Mouse (Mus musculus) adrenal gland, adult (tissue): ENCODE measurements around the gene Lrfn2.

Source experiments
- DNase-seq, 2 experiments: peaks; one replicate each; pipeline ENCODE4 v3.0.0; 2022 to 2023; ENCODE audit warnings: low spot score in 1 of 2; ENCODE audit not compliant: inconsistent age in 2 of 2

The Lrfn2 gene

GRCm38 (mm10) chr17:48931621-48932405, at the start of gene Lrfn2:
Gene Lrfn2, plus strand, starts transcription at chr17:48932379.
- DNase-seq: peak; percentile 78 to 93

- DNase-seq: no peak
Measured at GRCm38 (mm10) chr17:48887472-48888385, 44.5 kb upstream of the Lrfn2 start.

GRCm38 (mm10) chr17:48905286-48906040, 26.7 kb upstream of the Lrfn2 start:
- no peak for DNase-seq

- no peak for DNase-seq
Measured at GRCm38 (mm10) chr17:48913437-48913836, 18.7 kb upstream of the Lrfn2 start.

GRCm38 (mm10) chr17:48917411-48917810, 14.8 kb upstream of the Lrfn2 start:
- peak; percentile 9 to 23 for DNase-seq

GRCm38 (mm10) chr17:48918458-48918857, 13.7 kb upstream of the Lrfn2 start:
- no peak for DNase-seq

GRCm38 (mm10) chr17:48922905-48923304, 9.3 kb upstream of the Lrfn2 start:
- DNase-seq: no peak

GRCm38 (mm10) chr17:48925426-48925825, 6.8 kb upstream of the Lrfn2 start:
- DNase-seq: no peak

GRCm38 (mm10) chr17:48930994-48931393, 1.2 kb upstream of the Lrfn2 start:
- peak in 1 of 2 experiments; percentile 22 for DNase-seq

GRCm38 (mm10) chr17:48932406-48932906, 277 bp downstream of the Lrfn2 start:
- DNase-seq: peak in 1 of 2 experiments; percentile 31

GRCm38 (mm10) chr17:48932916-48933315, 737 bp downstream of the Lrfn2 start:
- DNase-seq: no peak

GRCm38 (mm10) chr17:48935201-48935600, 3.0 kb downstream of the Lrfn2 start:
- DNase-seq: no peak

- DNase-seq: peak in 1 of 2 experiments; percentile 32
Measured at GRCm38 (mm10) chr17:48936445-48937141, 4.4 kb downstream of the Lrfn2 start.

GRCm38 (mm10) chr17:48938711-48939220, 6.6 kb downstream of the Lrfn2 start:
- DNase-seq: peak in 1 of 2 experiments; percentile 28

- DNase-seq: no peak
Measured at GRCm38 (mm10) chr17:48946315-48946714, 14.1 kb downstream of the Lrfn2 start.

GRCm38 (mm10) chr17:48946765-48947164, 14.6 kb downstream of the Lrfn2 start:
- no peak for DNase-seq

- DNase-seq: no peak
Measured at GRCm38 (mm10) chr17:48951250-48951649, 19.1 kb downstream of the Lrfn2 start.

- DNase-seq: no peak
Measured at GRCm38 (mm10) chr17:48956033-48956631, 24.0 kb downstream of the Lrfn2 start.

GRCm38 (mm10) chr17:48960161-48960698, 28.1 kb downstream of the Lrfn2 start:
- peak; percentile 21 to 43 for DNase-seq
